Mouse (Mus musculus): ENCODE measurements around the gene Defb6. TPM values are rescaled to one million over a fixed set of nuclear protein-coding genes. Genes with fewer than 3 reads are reported as not detected.

Gene Defb6
- total RNA-seq (2015), result not detected in 2 replicates
- total RNA-seq (2017), result not detected in 2 replicates

DNA sequence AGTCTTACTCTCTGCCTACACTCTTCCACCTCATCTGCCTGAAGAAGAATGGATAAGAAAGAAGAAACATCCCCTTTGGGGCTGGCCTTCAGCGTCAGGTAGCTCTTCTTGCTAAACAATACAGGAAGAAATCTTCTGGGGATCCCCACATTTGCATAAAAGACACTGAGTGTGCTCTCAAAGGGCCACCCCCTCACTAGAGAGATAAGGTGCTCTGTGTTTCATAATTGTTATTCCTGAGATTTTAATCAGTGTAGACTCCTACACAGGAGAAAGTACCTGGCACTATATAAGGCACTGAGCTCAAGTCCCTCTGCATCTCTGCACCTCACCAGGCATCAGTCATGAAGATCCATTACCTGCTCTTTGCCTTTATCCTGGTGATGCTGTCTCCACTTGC lies at the start of gene Defb6:
Gene Defb6 (plus strand): TSS at position 318 of the 400 bp plus-strand sequence.
- no peak for ATAC-seq (replicated peaks; ENCODE audit: poor library complexity)

DNA sequence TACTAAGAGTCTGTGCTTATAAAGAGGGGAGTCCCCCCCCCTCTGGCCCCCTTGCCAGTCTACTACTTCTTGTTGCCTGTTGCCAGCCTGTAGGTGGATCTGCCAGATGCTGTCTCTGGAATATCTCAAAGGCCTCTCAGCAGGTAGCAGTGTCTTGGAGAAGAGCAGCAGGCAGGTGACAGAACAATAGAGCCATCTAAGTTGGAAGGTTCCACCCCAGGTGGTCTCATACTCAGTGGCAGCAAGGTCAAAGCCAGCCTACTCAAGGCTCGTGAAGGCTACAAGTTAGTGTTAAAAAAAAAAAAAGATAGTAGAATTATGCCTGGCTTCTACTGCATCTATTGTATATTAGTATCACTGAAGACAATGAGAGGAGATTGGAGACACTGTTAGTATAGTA lies 12.8 kb downstream of the Defb6 start:
- ATAC-seq (replicated peaks; ENCODE audit: poor library complexity), result no peak

DNA sequence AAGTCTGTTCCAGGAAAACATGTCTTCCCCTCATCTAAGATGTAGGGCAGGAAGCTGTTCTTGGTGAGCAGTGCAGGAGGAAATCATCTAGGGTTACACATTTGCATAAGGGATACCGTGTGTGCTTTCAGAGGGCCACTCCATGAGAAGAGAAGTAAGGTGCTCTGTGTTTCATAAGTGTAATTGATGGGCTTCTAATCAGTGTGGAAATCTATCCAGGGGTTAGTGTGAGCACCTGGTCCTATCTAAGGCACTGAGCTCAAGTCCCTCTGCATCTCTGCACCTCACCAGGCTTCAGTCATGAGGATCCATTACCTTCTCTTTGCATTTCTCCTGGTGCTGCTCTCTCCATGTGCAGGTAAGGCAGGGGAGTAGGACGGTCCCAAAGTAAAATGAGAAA lies 14.3 kb downstream of the Defb6 start, which contains the start of gene Defb46:
Gene Defb46 (plus strand): TSS at position 301 of the 400 bp plus-strand sequence.
- ATAC-seq (replicated peaks; ENCODE audit: poor library complexity), result no peak

DNA sequence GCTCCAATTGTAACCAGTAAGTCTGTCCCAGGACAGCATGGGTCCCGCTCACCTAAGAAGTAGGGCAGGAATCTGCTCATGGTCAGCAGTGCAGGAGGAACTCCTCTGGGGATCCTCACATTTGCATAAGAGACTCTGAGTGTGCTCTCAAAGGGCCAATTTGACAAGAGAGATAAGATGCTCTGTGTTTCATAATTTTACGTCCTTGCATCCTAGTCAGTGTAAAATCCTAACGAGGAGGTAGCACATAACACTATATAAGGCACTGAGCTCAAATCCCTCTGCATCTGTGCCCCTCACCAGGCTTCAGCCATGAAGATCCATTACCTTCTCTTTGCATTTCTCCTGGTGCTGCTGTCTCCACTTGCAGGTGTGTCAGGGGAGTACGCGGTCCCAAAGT lies 22.0 kb downstream of the Defb6 start, which contains the start of gene Defb5:
Gene Defb5 (plus strand): TSS at position 301 of the 400 bp plus-strand sequence.
- ATAC-seq (replicated peaks; ENCODE audit: poor library complexity), result no peak

DNA sequence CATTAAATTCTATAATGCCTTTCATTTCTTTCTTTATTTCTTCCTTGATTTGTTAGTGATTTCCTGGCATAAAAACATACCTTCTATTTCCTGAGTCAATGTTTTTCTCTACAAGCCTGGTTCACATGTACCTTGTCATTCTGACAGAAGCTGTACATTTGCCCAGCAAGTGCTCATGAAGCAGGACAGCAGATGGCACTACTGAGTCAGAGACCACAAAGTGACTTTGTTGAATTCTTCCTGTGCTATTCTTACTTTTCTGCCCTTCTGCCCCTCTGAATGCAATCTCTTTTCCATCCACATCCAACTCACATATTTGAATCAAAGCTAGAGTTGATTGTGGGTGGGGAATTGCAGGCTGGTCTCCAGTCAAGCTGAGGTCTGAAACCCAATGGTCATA lies 32.9 kb downstream of the Defb6 start:
- no peak for ATAC-seq (replicated peaks; ENCODE audit: poor library complexity)

DNA sequence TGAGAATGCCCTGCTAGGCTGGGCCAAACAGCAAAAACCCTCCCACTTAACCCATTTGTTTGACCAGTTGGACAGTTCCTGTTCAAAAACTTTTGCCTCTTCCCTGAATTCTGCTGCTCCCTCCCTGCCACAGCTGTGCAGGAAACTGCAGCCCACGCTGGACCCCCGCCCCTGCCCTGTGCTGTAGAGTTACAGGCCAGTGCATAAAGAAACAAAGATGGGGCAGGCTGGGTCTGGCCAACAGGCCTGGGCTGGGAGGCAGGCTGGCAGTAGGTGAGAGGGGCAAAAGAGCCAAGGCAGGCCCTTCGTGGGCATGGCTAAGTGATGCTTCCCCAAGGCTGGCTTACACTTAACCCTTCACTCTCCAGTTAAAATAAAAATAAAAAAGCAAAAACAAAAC lies 34.4 kb downstream of the Defb6 start:
- ATAC-seq (replicated peaks; ENCODE audit: poor library complexity), result no peak

Other genes starting within 250 kb of the Defb6 start
- not detected in 2 replicates for gene Defb40, start 247.2 kb upstream of the Defb6 start, total RNA-seq (2015)
- not detected in 2 replicates for gene Defb40, start 247.2 kb upstream of the Defb6 start, total RNA-seq (2017)
- gene Defb37, start 234.4 kb upstream of the Defb6 start, total RNA-seq (2015), result not detected in 2 replicates
- not detected in 2 replicates for gene Defb37, start 234.4 kb upstream of the Defb6 start, total RNA-seq (2017)
- not detected in 2 replicates for gene Defb38, start 198.9 kb upstream of the Defb6 start, total RNA-seq (2015)
- not detected in 2 replicates for gene Defb38, start 198.9 kb upstream of the Defb6 start, total RNA-seq (2017)
- not detected in 2 replicates for gene Defb39, start 160.7 kb upstream of the Defb6 start, total RNA-seq (2015)
- gene Defb39, start 160.7 kb upstream of the Defb6 start, total RNA-seq (2017), result not detected in 2 replicates
- gene Defb12, start 110.6 kb upstream of the Defb6 start, total RNA-seq (2015), result not detected in 2 replicates
- not detected in 2 replicates for gene Defb12, start 110.6 kb upstream of the Defb6 start, total RNA-seq (2017)
- not detected in 2 replicates for gene Defb34, start 101.7 kb upstream of the Defb6 start, total RNA-seq (2015)
- not detected in 2 replicates for gene Defb34, start 101.7 kb upstream of the Defb6 start, total RNA-seq (2017)
- not detected in 2 replicates for gene Gm45826, start 84.7 kb upstream of the Defb6 start, total RNA-seq (2015)
- not detected in 2 replicates for gene Gm45826, start 84.7 kb upstream of the Defb6 start, total RNA-seq (2017)
- not detected in 2 replicates for gene Defb14, start 31.1 kb upstream of the Defb6 start, total RNA-seq (2015)
- not detected in 2 replicates for gene Defb14, start 31.1 kb upstream of the Defb6 start, total RNA-seq (2017)
- gene Defb4, start 26.8 kb upstream of the Defb6 start, total RNA-seq (2015), result not detected in 2 replicates
- gene Defb4, start 26.8 kb upstream of the Defb6 start, total RNA-seq (2017), result not detected in 2 replicates
- gene Defb46, start 14.4 kb downstream of the Defb6 start, total RNA-seq (2015), result not detected in 2 replicates
- not detected in 2 replicates for gene Defb46, start 14.4 kb downstream of the Defb6 start, total RNA-seq (2017)
- gene Defb5, start 22.1 kb downstream of the Defb6 start, total RNA-seq (2015), result not detected in 2 replicates
- gene Defb5, start 22.1 kb downstream of the Defb6 start, total RNA-seq (2017), result not detected in 2 replicates
- not detected in 2 replicates for gene Defb3, start 67.9 kb downstream of the Defb6 start, total RNA-seq (2015)
- not detected in 2 replicates for gene Defb3, start 67.9 kb downstream of the Defb6 start, total RNA-seq (2017)
- not detected in 2 replicates for gene Defb8, start 222.1 kb downstream of the Defb6 start, total RNA-seq (2015)
- not detected in 2 replicates for gene Defb8, start 222.1 kb downstream of the Defb6 start, total RNA-seq (2017)